Mouse (Mus musculus) forebrain, embryonic 11.5 days (tissue): ENCODE data around the gene Pou2f3. TPM values are rescaled to one million over a fixed set of nuclear protein-coding genes. Genes with fewer than 3 reads are reported as not detected.

ENCODE experiments used
- ATAC-seq: fragments of 200-750 bp; cut with Nextera tagmentation; replicated peaks from 2 replicates; pipeline ENCODE4 v1.8.0; 2017; ENCODE audit warnings: moderate TSS enrichment; ENCODE audit not compliant: low FRiP score
- DNase-seq: peaks from one replicate; pipeline ENCODE4 v3.0.0-alpha.2; 2017; ENCODE audit warnings: low spot score
- H3K27ac ChIP-seq: fragments of 300-500 bp; sonication (generic); 2 replicates; pipeline ENCODE4 v1.5.1; 2014; ENCODE audit warnings: low read depth, low read length
- H3K27me3 ChIP-seq: fragments of 300-500 bp; sonication (generic); 2 replicates; pipeline ENCODE4 v1.6.1; 2014; ENCODE audit warnings: mild to moderate bottlenecking, low read length, mixed read lengths; ENCODE audit not compliant: control insufficient read depth, insufficient read depth
- H3K36me3 ChIP-seq: fragments of 300-500 bp; sonication (generic); 2 replicates; pipeline ENCODE4 v1.6.1; 2014; ENCODE audit warnings: mild to moderate bottlenecking, low read length, moderate library complexity, mixed read lengths; ENCODE audit not compliant: control insufficient read depth, insufficient read depth
- H3K4me1 ChIP-seq: fragments of 300-500 bp; sonication (generic); replicated peaks from 2 replicates; pipeline ENCODE4 v1.6.1; 2014; ENCODE audit warnings: low read length, mixed read lengths; ENCODE audit not compliant: control insufficient read depth, insufficient read depth
- H3K4me2 ChIP-seq: fragments of 300-500 bp; sonication (generic); 2 replicates; pipeline ENCODE4 v1.6.1; 2014; ENCODE audit warnings: low read depth, mild to moderate bottlenecking, low read length, moderate library complexity, mixed read lengths; ENCODE audit not compliant: severe bottlenecking
- H3K4me3 ChIP-seq: fragments of 300-500 bp; sonication (generic); 2 replicates; pipeline ENCODE4 v1.5.1; 2014; ENCODE audit warnings: low read depth, low read length
- H3K9ac ChIP-seq: fragments of 300-500 bp; sonication (generic); 2 replicates; pipeline ENCODE4 v1.6.1; 2014; ENCODE audit warnings: low read length
- H3K9me3 ChIP-seq: fragments of 300-500 bp; sonication (generic); 2 replicates; pipeline ENCODE4 v1.6.1; 2016; ENCODE audit warnings: low read length, mixed read lengths; ENCODE audit not compliant: control insufficient read depth
- whole genome bisulfite sequencing: fragments of 180-500 bp; shearing (Covaris S2); extraction: QIAGEN DNeasy Blood & Tissue Kit; methylation state at CpG from one replicate; pipeline ENCODE4 v1.1.7; 2014; 5-methylcytosine and 5-hydroxymethylcytosine counted together
- polyA plus RNA-seq: library from polyadenylated mRNA; unstranded; fragments of >200 nt; fragmentation: Nextera tagmentation; extraction: Ambion mirVana; gene quantifications from 2 replicates; pipeline ENCODE4 v1.2.1, GENCODE M21; 2014

The Pou2f3 gene
- polyA plus RNA-seq, 1 experiment from 2014 or later, result not detected

GRCm38 (mm10) chr9:43107555-43107954, 102.6 kb downstream of the Pou2f3 start:
- 70% methylated on average over 5 of the region's 5 CpGs for WGBS

DNA sequence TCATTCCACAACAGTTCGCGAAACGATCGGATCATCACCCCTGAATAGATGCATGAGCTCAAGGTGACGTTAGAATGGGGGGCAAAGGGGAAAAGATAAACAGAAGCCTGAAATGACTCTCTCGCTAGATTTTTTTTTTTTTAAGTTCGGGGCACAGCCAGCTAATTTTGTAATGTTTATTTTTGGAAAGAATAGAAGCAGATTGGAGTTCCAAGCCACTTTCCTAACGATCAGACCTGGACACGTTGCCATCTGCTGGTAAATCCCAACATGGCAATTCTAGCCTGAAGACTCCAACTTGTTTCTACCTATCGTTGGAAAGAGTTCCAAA, 103.0 kb downstream of the Pou2f3 start, which contains the start of gene Arhgef12:
Gene Arhgef12 (minus strand): TSS at position 53 of the 331 bp plus-strand sequence.
- H3K4me3 ChIP-seq, result peak within 1 kb of the TSS; percentile 89
- ATAC-seq (no peak), DNase-seq (no peak)
- H3K36me3 ChIP-seq, result no peaks in the 10 kb centered on the region; the same call in 1 of the 2 replicates
- H3K9me3 ChIP-seq, result no peaks in the 10 kb centered on the region
- WGBS, result 48% methylated on average over 10 of the region's 10 CpGs
- H3K27me3 ChIP-seq, result no peaks in the 10 kb centered on the region
- H3K4me2 ChIP-seq, result peak within 1 kb of the TSS; percentile 61
- H3K9ac ChIP-seq, result peak within 1 kb of the TSS; percentile 91
- no peaks in the 10 kb centered on the region; the same call in 1 of the 2 replicates for H3K4me1 ChIP-seq
- H3K27ac ChIP-seq, result peak within 1 kb of the TSS; percentile 73; the same call in 1 of the 2 replicates

More at GRCm38 (mm10) chr9:43107555-43107954, 102.6 kb downstream of the Pou2f3 start:
- no peaks in the 10 kb centered on the region; the same call in 1 of the 2 replicates for H3K36me3 ChIP-seq
- DNase-seq, result no peak
- H3K9ac ChIP-seq, result no peak overlapping the region
- no peaks in the 10 kb centered on the region for H3K9me3 ChIP-seq
- ATAC-seq, result no peak
- H3K4me1 ChIP-seq, result no peaks in the 10 kb centered on the region; the same call in 1 of the 2 replicates
- H3K27me3 ChIP-seq, result no peaks in the 10 kb centered on the region
- H3K4me2 ChIP-seq, result no peak overlapping the region
- no peak overlapping the region for H3K4me3 ChIP-seq
- H3K27ac ChIP-seq, result no peak overlapping the region

- Histone ChIP-seq H3K4me3 (peak overlapping the region; percentile 89), H3K4me2 (peak overlapping the region; percentile 61), H3K27ac (no peak overlapping the region), H3K27me3 (no peaks in the 10 kb centered on the region), H3K36me3 (no peaks in the 10 kb centered on the region; the same call in 1 of the 2 replicates), H3K9me3 (no peaks in the 10 kb centered on the region), H3K4me1 (no peaks in the 10 kb centered on the region; the same call in 1 of the 2 replicates), H3K9ac (peak overlapping the region; percentile 91)
- DNase-seq (peak; percentile 62), ATAC-seq (peak; percentile 34)
- WGBS, result 25% methylated on average over 22 of the region's 22 CpGs
Observed at GRCm38 (mm10) chr9:43106426-43107186, 103.6 kb downstream of the Pou2f3 start.

GRCm38 (mm10) chr9:43105664-43106361, 104.4 kb downstream of the Pou2f3 start:
- Histone ChIP-seq H3K36me3 (no peaks in the 10 kb centered on the region), H3K9ac (peak overlapping the region; percentile 91), H3K27me3 (no peaks in the 10 kb centered on the region), H3K4me3 (peak overlapping the region; percentile 89), H3K27ac (peak overlapping the region; percentile 73), H3K9me3 (no peaks in the 10 kb centered on the region), H3K4me2 (peak overlapping the region; percentile 61), H3K4me1 (no peaks in the 10 kb centered on the region; the same call in 1 of the 2 replicates)
- ATAC-seq, result peak; percentile 87
- peak; percentile 96 for DNase-seq
- under 1% methylated on average over 84 of the region's 91 CpGs for WGBS

GRCm38 (mm10) chr9:43104873-43105663, 105.1 kb downstream of the Pou2f3 start:
- no peaks in the 10 kb centered on the region for H3K9me3 ChIP-seq
- DNase-seq, result no peak
- H3K27ac ChIP-seq, result peak overlapping the region; percentile 73
- peak; percentile 31; the same call in 1 of the 2 replicates for ATAC-seq
- H3K4me3 ChIP-seq, result peak overlapping the region; percentile 89
- H3K36me3 ChIP-seq, result no peaks in the 10 kb centered on the region
- peak overlapping the region; percentile 91 for H3K9ac ChIP-seq
- WGBS, result under 1% methylated on average over 40 of the region's 40 CpGs
- H3K4me2 ChIP-seq, result peak overlapping the region; percentile 61
- no peaks in the 10 kb centered on the region for H3K27me3 ChIP-seq
- H3K4me1 ChIP-seq, result no peaks in the 10 kb centered on the region; the same call in 1 of the 2 replicates

DNA sequence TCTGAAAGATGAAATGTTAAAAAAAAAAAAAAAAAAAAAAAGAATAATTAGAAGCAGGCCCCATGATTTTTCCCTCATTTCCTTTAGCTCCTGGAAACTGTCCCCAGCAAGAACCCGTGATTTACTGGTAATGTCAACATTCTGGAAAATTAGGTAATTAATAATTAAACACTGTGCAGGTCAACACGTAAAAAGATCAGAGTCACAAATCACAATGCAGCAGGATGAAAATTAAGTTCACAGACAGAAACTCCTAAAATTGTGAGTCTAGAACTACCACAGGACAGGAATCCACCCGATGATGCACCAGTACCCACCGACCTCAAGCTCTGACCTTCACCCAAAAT, 105.7 kb downstream of the Pou2f3 start:
- Histone ChIP-seq H3K27ac (no peak overlapping the region), H3K4me2 (peak overlapping the region; percentile 61), H3K9ac (peak overlapping the region; percentile 91), H3K36me3 (no peaks in the 10 kb centered on the region), H3K9me3 (no peaks in the 10 kb centered on the region), H3K27me3 (no peaks in the 10 kb centered on the region), H3K4me1 (no peaks in the 10 kb centered on the region; the same call in 1 of the 2 replicates), H3K4me3 (peak overlapping the region; percentile 89)
- 9% methylated on average over 4 of the region's 4 CpGs for WGBS
- no peak for DNase-seq
- ATAC-seq, result no peak

DNA sequence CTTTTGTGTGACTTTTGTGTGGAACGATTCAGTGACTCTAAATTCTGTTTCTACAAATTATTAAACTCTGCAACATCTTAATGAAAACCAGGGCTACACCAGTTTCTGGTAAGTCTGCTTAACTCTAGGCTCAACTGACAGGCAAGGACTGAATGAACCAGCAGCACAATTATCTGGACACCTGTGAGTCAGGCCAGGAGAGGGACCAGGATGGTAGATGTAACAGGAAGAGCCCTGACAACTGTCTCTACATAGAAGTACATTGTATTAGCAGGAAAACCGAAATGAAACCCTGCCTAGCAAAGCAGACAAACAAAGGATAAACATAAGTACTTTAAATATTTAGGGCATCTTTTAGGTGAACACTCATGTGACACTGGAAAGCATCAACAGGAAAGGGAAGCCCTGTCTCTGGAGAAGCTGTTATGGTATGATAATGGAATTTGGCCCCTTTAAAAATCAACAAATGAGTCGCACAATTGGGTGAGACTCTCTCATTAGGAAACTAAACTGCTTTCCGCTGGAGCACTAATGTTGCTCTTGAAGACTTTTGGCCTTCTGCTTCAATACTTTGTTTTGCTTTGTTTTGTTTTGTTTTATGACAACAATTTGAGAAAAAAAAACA, 106.4 kb downstream of the Pou2f3 start:
- Histone ChIP-seq H3K4me1 (no peaks in the 10 kb centered on the region; the same call in 1 of the 2 replicates), H3K27ac (no peak overlapping the region), H3K36me3 (no peaks in the 10 kb centered on the region), H3K4me2 (peak overlapping the region; percentile 61), H3K27me3 (no peaks in the 10 kb centered on the region), H3K4me3 (peak overlapping the region; percentile 89; the same call in 1 of the 2 replicates), H3K9ac (no peak overlapping the region), H3K9me3 (no peaks in the 10 kb centered on the region)
- WGBS, result 35% methylated on average over 4 of the region's 4 CpGs
- no peak for ATAC-seq
- DNase-seq, result no peak

DNA sequence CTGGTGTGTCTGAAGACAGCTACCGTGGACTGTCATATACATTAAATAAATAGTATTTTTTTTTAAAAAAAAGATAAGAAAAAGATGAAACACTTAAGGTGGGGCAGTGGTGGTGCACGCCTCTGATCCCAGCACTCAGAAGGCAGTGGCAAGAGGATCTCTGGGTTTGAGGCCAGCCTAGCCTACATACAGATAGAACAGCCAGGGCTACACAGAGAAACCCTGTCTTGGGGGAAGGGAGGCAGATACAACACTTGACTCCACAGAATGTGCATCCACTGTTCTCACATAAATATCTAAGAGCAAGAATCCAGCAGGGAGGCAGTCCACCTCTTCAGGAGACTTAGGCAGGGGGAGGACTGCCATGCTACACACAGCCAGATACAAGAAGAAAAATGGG, 107.2 kb downstream of the Pou2f3 start:
- Histone ChIP-seq H3K9me3 (no peaks in the 10 kb centered on the region), H3K9ac (no peak overlapping the region), H3K27me3 (no peaks in the 10 kb centered on the region), H3K4me1 (no peaks in the 10 kb centered on the region; the same call in 1 of the 2 replicates), H3K4me2 (peak overlapping the region; percentile 12; the same call in 1 of the 2 replicates), H3K27ac (no peak overlapping the region), H3K36me3 (no peaks in the 10 kb centered on the region), H3K4me3 (no peak overlapping the region)
- no peak for DNase-seq
- WGBS, result 91% methylated on average over 2 of the region's 2 CpGs
- ATAC-seq, result no peak
